Mouse (Mus musculus): ENCODE measurements at regions not wholly inside any gene's neighbourhood (a gene's known extent, or its start where the extent isn't known, plus 50 kb on each side); places are given as distances from the start of the nearest gene placed in this dataset.
A peak's percentile ranks its signal among the peaks of the same experiment; 100 is the strongest.

DNA sequence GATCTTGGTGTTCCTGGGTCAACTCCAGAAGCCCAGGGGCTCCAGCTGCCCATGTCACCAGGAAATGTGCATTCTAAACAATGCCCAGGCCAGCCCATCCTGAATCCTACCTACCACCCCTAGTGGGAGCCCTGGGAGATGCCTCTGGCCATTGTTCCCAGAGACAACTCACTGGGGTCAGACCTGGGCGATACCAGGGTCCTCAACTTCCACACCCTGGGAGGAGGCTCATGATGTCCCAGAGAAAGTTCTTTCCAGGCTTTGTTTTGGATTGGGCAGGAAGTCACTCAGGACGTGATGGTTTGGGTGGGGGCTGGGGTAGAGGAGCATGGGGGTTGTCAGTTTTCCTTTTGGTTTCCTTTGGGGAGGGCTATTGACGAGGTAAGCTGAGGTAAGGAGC is 97.1 kb downstream of the Efnb1 start:
- no peak for ATAC-seq (replicated peaks; ENCODE audit: low FRiP score, low TSS enrichment, poor library complexity, severe bottlenecking)

DNA sequence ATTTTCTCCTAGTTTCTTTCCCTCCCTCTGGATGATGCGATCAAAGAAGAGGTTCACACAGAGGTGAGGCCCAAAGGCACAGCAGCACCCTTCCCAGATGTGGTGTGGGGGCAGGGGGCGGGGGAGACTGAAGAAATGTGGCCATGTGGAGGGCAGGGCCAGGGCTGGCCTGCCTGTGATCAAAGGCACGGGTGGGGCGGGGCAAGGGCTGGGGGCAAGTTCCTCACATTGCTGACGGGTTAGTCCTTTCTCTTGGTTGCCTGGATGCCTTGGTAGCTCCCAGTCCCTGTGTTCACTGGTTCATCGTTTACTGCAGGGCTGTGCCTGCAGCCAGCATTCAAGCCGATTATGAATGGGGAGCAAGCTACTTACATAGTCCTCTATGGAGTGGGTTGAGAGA is 96.4 kb downstream of the Efnb1 start:
- ATAC-seq (replicated peaks; ENCODE audit: low FRiP score, low TSS enrichment, poor library complexity, severe bottlenecking), result no peak

DNA sequence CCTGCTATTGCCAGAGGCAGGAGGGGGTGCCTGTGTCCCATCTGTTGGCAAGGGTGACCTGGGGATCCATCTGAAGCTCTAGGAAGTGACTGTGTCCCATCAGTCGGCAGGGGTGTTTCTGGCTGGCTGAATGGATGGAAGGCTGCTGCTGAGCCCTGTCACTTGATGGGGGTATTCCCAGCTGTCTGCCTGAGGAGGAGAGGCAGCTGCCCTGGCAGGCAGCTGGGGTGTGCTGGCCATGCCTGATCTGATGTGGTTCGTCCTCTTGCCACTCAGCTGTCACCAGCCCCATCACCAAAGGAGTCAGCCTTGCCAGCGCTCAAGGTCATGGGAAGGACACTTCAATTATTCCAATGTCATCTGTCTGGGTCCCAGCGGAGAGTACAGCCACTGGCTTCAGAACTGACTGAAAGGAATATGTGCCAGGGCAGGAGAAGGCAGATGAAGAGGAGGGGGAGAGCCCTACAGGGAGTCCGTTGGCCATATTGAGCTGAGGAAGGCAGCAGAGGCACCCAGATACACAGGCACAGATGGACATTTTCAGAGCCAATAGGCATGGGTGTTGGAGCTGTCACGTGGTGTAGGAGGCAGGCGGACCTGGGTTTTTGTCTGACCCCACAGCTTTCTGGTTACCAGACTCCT is 89.3 kb downstream of the Efnb1 start:
- ATAC-seq (replicated peaks; ENCODE audit: low FRiP score, low TSS enrichment, poor library complexity, severe bottlenecking), result no peak

DNA sequence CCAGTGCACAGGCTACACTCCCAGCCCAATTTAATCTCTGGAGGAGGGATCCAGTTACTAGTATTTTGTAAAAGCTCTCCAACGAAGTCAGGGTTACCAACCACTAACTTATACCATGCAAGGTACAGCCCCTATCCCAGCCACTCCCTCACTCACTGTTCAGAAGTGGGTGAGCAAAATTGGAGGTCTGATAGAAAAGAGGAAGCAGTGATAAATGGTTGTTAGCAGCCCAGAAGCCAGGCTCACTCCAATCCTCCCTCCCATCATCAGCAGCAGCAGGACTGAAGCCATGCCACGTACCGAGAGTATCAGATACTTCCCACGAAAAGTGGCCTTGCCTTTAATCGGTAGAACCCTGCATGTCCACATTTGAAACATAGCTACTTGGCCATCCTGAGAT is 86.1 kb downstream of the Efnb1 start:
- ATAC-seq (replicated peaks; ENCODE audit: low FRiP score, low TSS enrichment, poor library complexity, severe bottlenecking), result 0 out of 2 replicates have a peak, but pooled peaks have one; percentile 37

DNA sequence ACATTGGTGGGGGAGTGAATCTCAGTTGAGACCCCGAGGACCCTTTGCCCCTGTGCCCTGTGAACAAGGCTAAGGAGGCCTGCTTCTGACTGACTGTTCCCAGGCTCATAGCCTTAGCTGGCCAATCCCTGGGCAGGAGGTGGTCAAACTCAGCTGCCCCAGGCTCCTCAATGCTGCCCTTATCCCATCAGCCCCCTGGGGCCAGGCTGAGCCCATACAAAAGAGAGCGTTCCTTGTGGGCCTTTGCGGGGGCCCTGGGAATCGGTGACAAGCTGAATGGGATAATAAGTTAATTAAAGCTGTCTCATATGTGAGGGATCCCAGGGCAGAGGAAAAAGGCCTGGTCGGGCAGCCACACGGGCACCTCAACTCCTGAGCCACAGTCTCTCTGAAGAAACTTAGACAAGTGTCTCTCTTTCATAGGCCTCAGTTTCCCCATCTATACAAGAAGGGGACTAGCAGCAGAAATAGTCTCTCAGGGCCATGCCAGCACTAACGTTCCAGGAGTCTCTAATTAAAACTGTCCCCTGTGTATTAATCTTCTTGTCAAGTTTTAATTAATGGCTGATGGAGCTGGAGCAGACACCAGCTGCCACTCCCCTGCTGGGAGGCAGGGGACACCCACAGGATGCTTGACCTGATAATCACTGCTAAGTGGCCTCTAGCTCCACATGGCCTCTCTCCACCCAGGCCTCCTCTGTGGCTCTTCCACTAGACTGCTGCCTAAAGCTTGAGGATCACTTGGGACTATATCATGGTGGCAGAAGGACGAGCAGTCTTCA is 84.9 kb downstream of the Efnb1 start:
- no peak for ATAC-seq (replicated peaks; ENCODE audit: low FRiP score, low TSS enrichment, poor library complexity, severe bottlenecking)

DNA sequence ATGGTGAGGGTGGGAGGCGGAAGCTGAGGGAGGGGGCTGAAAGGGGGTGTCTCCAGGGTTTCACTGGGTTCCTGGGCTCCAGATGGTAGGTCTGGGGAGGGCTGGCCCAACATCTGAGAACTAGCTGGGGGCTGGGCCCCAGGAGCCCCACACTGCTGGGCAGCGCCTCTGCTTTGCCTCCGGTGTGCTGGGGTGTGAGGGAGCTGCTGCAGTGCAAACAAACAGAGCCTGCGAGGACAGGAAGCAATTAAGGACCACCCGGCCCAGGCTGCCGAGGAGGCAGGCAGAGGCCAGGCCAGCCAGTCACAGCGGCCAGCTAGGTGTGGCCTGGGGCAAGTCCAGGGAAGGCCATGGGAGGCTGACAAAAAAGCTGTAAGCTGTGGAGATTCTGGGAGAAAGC is 82.3 kb downstream of the Efnb1 start:
- ATAC-seq (replicated peaks; ENCODE audit: low FRiP score, low TSS enrichment, poor library complexity, severe bottlenecking), result no peak

DNA sequence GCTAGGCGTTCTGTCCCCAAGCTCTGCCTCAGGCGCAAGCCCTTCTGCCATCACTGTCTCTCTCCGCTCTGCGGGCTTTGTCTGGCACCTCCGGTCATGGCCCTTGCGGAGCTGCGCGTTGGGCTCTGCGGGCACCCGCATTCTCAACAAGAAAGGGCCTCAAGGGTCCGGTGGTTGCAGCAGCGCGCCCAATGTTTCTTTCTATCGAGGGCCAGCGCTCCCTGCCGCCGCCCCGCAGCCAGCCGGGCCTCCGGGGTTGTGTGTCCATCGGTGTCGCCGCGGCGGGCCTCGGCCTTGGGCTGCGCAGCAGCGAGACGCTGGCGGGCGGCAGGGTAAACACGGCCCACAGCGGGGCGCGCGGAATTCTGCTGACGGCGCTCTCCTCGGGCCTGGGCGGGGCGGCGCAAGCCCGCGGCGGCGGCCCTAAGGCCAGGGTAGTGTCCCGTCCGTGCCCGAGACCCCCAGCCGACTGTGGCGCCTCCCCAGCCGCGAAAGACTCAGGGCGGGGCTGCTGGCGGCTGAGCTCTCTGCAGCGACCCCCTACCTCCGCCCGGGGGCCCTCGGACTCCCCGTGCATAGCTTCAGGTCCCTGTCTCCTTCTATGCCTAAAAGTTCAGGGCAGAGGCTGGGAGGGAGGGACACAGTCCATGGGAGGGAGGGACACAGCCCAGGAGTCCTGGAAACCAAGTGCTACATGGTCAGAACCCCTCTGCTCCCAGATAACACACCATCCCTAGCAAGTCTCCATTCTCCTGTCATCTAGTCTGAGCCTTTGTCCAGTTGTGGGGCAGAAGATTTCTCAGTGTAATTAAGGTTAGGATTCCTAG is 80.9 kb downstream of the Efnb1 start:
- ATAC-seq (replicated peaks; ENCODE audit: low FRiP score, low TSS enrichment, poor library complexity, severe bottlenecking), result no peak

DNA sequence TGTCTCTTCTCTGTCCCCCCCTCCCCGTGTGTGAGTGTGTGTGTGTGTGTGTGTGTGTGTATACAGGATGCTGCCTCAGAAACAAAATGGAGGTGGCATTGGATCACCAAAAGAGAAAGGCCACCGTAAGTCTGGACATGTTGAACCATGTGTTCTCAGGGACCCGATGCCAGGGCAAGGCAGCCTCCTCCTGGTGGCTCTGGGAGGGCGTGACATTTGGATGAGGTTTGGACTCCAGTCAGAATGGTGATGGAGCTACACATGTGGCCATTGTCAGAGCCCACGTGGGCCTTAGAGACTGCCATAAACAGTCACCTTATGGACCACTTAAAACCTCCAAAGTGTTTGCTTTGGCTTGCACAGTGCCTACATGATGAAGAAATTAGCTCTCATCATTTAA is 80.0 kb downstream of the Efnb1 start:
- no peak; the same call in 1 of the 2 replicates for ATAC-seq (replicated peaks; ENCODE audit: low FRiP score, low TSS enrichment, poor library complexity, severe bottlenecking)

DNA sequence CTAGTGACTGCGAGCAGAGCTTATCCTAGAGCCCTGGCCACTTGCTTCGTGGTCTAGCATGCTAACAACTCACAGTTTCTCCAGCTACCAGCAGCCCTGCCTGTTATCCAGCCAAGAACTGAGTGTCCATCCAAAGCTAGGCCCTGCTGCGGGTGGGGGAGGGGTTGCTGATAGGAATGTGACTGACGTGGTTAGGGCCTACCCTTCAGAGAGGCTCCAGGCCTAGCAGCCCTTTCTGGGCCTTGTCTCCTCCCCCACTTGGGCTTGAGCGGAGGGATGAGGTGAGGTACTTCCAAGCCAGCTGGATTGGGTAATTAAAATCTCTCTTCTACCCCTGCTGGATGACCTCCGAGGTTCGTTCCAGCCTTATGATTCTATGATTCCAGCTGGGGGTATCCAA is 79.2 kb downstream of the Efnb1 start:
- no peak for ATAC-seq (replicated peaks; ENCODE audit: low FRiP score, low TSS enrichment, poor library complexity, severe bottlenecking)

DNA sequence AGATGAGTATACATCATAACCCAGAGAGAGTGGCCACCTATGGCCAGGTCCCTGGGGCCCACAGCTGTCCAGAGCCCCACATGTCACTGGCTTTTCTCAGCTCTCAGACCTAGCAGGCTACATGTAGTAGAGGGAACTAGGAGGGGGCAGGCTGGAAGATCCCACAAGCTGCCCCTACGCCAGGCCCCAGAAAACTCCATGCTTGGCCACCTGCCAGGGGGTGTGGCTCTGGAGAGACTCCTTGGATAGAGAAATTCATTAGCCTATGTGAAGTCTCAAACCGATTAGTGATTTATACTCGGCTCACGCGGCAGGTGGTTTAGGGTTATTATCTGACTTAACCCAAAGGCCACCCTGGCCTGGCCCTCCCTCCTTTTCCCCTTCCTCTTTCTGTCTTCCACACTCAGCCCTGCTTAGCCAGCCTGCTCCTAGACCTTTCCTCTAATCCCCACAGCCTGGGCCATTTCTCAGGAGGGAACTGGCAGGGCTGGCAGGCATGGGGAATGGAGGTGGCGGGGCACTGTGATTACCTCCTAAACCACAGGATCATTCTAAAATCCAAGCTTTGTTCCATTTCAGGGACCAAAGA is 77.7 kb downstream of the Efnb1 start:
- no peak for ATAC-seq (replicated peaks; ENCODE audit: low FRiP score, low TSS enrichment, poor library complexity, severe bottlenecking)

DNA sequence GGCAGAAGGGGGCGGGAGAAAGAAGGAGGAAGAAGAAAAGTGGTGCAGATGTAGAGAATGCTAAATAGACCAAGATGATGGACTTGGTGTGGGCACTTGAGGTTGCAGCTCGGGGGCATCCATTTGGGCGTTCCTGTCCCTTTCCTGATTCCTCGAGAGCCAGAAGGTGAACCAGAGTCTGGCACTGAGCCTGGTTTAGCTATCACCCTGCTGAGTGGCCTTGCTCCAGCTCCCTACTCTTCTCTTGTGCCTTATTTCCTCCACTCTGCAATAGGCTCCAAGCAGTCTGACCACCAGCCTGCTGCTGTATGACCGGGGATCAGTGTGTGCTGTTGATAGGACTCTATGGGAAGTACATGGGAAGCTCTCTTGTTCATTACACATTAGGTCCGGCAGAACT is 68.1 kb downstream of the Efnb1 start:
- ATAC-seq (replicated peaks; ENCODE audit: low FRiP score, low TSS enrichment, poor library complexity, severe bottlenecking), result no peak

DNA sequence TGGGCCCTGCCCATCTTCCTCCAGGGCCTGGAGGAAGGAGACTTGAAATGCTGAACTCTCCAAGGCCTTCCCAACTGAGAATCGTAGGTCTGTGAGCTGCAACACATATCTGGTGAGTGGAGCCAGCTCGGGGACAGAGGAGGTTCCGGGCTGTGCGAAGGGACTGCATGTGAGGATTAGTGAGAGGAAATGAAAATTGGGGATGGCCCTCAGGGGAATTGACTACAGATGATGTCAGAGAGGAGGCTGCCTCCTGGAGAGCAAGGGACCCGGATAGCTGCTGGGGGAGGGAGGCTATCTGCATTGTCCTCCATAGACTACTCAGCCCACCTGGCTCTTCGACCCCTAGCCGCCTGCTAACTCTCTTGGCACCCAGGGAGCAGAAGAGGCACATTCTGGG is 65.2 kb downstream of the Efnb1 start:
- ATAC-seq (replicated peaks; ENCODE audit: low FRiP score, low TSS enrichment, poor library complexity, severe bottlenecking), result no peak

DNA sequence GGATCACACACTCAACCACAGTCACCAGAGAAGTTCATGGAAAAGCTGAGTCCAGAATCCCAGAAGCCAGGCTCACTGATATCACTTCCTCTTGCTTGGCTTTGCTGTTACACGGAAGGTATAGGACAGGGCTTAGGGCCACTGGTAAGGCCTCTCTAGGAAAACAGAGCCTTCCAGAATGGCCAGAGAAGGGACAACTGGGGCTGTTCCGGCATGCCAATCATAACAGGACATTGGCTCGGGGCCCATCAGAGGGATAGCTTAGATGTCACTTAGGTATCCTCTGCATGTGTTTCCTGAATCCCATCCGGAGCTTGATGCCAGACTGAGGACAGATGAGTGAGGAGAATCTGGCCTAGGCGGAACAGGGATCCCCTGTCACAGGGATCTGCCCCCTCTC is 63.7 kb downstream of the Efnb1 start:
- ATAC-seq (replicated peaks; ENCODE audit: low FRiP score, low TSS enrichment, poor library complexity, severe bottlenecking), result no peak

DNA sequence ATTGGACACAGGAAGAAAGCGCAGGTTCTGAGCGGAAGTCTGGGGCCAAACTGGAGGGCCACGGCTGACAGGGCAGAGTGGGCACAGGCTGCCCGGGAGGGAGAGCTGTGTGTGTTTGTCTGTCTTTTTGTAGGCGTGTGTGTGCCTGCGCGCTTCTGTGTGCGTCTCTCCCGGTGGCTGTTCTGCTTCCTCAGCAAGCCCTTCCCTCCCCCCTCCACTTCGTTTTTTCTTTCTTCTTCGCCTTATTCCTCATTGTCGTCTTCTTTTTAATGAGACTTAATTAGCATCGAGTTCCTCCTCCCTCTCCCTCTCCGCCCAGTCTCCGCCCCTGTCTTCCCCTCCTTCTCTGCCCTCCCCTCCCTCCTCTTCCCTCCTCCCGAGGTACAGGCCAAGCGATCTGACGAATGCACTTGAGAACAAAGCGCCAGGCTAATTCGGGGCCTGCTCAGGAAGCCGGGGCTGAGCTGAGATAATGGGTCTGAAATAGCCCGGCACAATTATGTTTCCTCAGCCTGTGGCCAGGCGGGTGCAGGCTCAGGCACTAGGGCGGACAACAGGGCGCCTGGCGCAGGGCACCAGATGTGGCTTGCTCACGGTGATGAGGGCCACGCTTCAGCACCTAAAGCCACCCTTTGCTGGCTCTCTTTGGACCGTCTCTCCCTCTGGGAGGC is 63.2 kb downstream of the Efnb1 start:
- ATAC-seq (replicated peaks; ENCODE audit: low FRiP score, low TSS enrichment, poor library complexity, severe bottlenecking), result peak; percentile 91
